Mouse (Mus musculus) c-Kit-positive CD71-positive TER-119-negative erythroid progenitor cells, embryonic 14.5 days (primary cell): ENCODE measurements around the gene Oprd1.

Experiments
- DNase-seq: peaks from one replicate; pipeline ENCODE4 v3.0.0-alpha.2; 2013; ENCODE audit warnings: low read depth

The Oprd1 gene

GRCm38 (mm10) chr4:132133920-132134319 is 10.4 kb downstream of the Oprd1 start:
- DNase-seq = no peak

GRCm38 (mm10) chr4:132133381-132133780 is 10.9 kb downstream of the Oprd1 start:
- no peak for DNase-seq

- DNase-seq = no peak
Observed at GRCm38 (mm10) chr4:132132297-132132696, 12.0 kb downstream of the Oprd1 start.

- DNase-seq = no peak
Observed at GRCm38 (mm10) chr4:132131790-132132189, 12.5 kb downstream of the Oprd1 start.

GRCm38 (mm10) chr4:132131116-132131515 is 13.2 kb downstream of the Oprd1 start:
- DNase-seq = no peak

GRCm38 (mm10) chr4:132130645-132131044 is 13.6 kb downstream of the Oprd1 start:
- no peak for DNase-seq

GRCm38 (mm10) chr4:132130134-132130533 is 14.2 kb downstream of the Oprd1 start:
- no peak for DNase-seq

GRCm38 (mm10) chr4:132128997-132129636 is 15.2 kb downstream of the Oprd1 start:
- DNase-seq = no peak

GRCm38 (mm10) chr4:132127091-132127490 is 17.2 kb downstream of the Oprd1 start:
- DNase-seq = no peak

- no peak for DNase-seq
Observed at GRCm38 (mm10) chr4:132123166-132123565, 21.1 kb downstream of the Oprd1 start.

- DNase-seq = no peak
Observed at GRCm38 (mm10) chr4:132121674-132122073, 22.6 kb downstream of the Oprd1 start.

- no peak for DNase-seq
Observed at GRCm38 (mm10) chr4:132119566-132119965, 24.7 kb downstream of the Oprd1 start.

GRCm38 (mm10) chr4:132116315-132116714 is 28.0 kb downstream of the Oprd1 start:
- no peak for DNase-seq

- no peak for DNase-seq
Observed at GRCm38 (mm10) chr4:132113411-132114095, 30.7 kb downstream of the Oprd1 start.

- DNase-seq = no peak
Observed at GRCm38 (mm10) chr4:132111227-132111626, 33.1 kb downstream of the Oprd1 start.

GRCm38 (mm10) chr4:132108221-132108620 is 36.1 kb downstream of the Oprd1 start:
- DNase-seq = no peak

- DNase-seq = no peak
Observed at GRCm38 (mm10) chr4:132101152-132101551, 43.1 kb downstream of the Oprd1 start.

GRCm38 (mm10) chr4:132099548-132099947 is 44.7 kb downstream of the Oprd1 start:
- no peak for DNase-seq

- DNase-seq = no peak
Observed at GRCm38 (mm10) chr4:132095043-132095442, 49.2 kb downstream of the Oprd1 start.

- no peak for DNase-seq
Observed at GRCm38 (mm10) chr4:132093928-132094327, 50.4 kb downstream of the Oprd1 start.

GRCm38 (mm10) chr4:132093136-132093535 is 51.1 kb downstream of the Oprd1 start:
- no peak for DNase-seq

- DNase-seq = no peak
Observed at GRCm38 (mm10) chr4:132088921-132089320, 55.4 kb downstream of the Oprd1 start.

- no peak for DNase-seq
Observed at GRCm38 (mm10) chr4:132085114-132085513, 59.2 kb downstream of the Oprd1 start.

GRCm38 (mm10) chr4:132080492-132080983 is 63.7 kb downstream of the Oprd1 start:
- DNase-seq = no peak
